Mouse (Mus musculus): ENCODE data around the gene Tbc1d10c.

The Tbc1d10c gene

DNA sequence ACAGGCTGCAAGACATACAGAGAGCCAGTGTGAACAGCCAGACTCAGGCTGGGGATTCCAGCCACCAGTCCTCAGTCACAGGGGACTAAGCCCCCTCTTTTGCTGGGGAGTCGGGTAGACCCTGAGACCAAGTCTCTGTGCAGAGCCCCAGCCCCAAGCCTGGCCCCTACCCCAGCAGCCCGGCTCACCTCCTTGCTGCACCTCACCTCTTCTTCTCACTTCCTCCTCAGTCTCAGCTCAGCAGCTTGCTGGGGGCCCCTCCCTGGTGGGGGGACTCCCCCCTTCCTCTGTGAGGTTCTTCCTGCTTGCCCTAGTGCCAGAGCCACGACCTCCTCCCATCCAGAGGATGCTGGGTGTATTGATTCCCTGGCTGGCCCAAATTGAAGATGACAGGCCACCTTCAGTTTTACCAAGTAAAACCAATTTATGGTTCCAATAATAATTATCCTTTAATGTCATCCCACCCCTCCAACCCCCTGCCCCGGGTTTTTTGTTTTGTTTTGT is at the start of gene Tbc1d10c:
Gene Tbc1d10c (minus strand): TSS at position 454 of the 504 bp plus-strand sequence.
- peak; percentile 60 for DNase-seq (ENCODE audit: low spot score)

- DNase-seq (ENCODE audit: low spot score): no peak
Measured at GRCm38 (mm10) chr19:4240247-4240668, 49.2 kb upstream of the Tbc1d10c start.

GRCm38 (mm10) chr19:4234548-4234947 is 43.5 kb upstream of the Tbc1d10c start:
- no peak for DNase-seq (ENCODE audit: low spot score)

DNA sequence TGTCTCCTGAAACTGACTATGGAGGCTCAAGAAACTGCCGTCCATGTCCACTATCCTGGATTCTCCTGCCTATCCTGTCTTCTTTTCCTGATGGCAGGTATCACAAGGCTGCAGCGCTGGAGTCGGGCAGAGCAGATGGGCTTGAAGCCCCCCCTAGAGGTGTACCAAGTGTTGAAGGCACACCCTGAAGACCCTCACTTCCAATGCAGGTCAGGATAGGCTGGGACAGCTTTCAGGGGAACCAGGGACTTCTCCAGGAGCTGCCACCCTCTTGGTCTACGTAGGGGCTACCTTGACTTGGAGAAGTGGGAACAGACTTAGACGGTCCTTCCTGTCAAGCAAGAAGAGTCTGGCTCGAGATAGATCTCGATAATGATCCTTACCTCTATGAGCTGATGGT is 41.6 kb upstream of the Tbc1d10c start:
- no peak for DNase-seq (ENCODE audit: low spot score)

DNA sequence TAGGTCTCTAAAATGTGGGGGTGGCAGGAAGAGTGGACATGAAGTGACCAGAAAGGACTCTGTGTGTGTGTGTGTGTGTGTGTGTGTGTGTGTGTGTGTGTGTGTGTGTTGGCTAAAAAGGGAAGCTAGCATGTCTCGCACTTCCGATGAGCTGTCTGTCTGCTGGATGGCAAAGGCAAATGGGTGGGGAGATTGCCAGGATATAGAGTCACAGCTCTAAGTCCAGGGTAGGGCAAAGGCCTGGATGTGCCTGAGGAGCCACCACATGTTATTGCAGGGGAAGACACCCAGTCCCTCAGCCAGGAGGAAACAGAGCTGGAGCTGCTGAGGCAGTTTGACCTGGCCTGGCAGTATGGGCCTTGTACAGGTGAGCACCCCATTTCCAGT is 41.1 kb upstream of the Tbc1d10c start:
- DNase-seq (ENCODE audit: low spot score): no peak

- peak; percentile 88 for DNase-seq (ENCODE audit: low spot score)
Measured at GRCm38 (mm10) chr19:4231253-4232185, 40.4 kb upstream of the Tbc1d10c start, which contains the start of gene Pold4. Gene Pold4 (plus strand): TSS chr19:4231899.

DNA sequence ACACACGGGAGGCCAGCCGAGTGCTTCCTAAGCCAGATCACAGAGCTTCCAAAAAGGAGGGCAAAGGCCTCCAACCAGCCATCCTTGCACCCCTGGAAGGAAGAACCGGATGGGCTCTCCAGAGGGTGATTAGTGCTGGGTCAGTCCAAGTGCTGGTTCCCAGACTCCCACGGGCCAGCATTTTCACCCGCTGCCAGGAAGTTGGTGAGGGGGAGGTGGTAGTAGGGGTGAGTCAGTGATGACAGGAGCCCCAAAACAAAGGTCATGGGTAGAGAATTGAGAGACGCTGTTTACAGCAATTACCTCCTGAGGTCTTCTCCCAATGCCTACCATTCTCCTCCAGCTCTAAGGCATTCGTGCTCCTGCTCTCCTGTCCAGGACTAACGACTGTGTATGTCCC is 39.3 kb upstream of the Tbc1d10c start:
- no peak for DNase-seq (ENCODE audit: low spot score)

GRCm38 (mm10) chr19:4229451-4230076 is 38.5 kb upstream of the Tbc1d10c start:
- DNase-seq (ENCODE audit: low spot score): no peak

DNA sequence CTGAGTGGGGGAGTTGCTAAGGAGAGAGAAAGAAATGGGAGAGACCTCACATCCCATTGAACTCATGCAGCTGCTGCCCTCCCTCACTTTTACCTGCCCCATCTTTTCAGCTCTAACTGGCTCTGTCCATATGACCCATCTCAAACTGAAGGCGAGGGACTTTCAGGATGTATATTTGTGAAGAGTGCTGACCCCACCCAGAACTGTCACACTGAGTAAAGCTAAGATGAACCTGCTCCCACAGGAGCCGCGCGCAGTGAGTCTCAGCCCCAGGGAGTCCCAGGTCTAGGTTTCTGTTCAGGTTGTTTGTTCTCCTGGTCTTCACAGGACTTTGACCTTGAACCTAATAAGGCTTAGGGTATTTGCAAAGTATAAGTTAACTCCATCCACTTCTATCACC is 37.8 kb upstream of the Tbc1d10c start:
- no peak for DNase-seq (ENCODE audit: low spot score)

GRCm38 (mm10) chr19:4227894-4228678 is 37.0 kb upstream of the Tbc1d10c start:
- peak; percentile 40 for DNase-seq (ENCODE audit: low spot score)

DNA sequence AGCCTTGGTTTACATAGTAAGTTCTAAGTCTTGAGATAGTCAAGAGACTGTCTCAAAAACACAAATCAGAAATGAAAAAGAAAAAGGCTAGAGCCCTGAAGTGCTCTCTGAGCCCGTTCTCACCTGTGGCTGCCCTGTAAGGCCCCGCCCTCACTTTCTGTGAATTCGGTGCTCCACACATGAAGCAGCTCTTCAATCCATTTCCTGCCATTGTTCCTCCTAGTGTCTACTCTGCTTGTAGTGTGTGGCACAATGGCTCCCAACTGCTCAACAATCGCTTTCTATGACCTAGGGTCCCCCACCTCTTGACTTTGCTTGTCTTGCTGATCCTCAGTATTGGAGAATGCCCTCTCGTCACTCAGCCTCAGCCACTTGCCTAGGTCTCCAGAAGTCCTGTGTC is 36.4 kb upstream of the Tbc1d10c start:
- DNase-seq (ENCODE audit: low spot score): no peak

GRCm38 (mm10) chr19:4226779-4227178 is 35.7 kb upstream of the Tbc1d10c start:
- no peak for DNase-seq (ENCODE audit: low spot score)

DNA sequence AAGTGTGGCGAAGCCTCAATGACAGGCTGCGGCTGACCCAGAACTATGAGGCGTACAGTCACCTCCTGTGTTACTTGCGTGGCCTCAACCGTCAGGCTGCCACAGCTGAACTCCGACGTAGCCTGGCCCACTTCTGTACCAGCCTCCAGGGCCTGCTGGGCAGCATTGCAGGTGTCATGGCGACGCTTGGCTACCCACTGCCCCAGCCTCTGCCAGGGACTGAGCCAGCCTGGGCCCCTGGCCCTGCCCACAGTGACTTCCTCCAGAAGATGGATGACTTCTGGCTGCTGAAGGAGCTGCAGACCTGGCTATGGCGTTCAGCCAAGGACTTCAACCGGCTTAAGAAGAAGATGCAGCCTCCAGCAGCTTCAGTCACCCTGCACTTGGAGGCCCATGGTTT is 31.1 kb upstream of the Tbc1d10c start:
- DNase-seq (ENCODE audit: low spot score): no peak

GRCm38 (mm10) chr19:4220957-4221743 is 30.1 kb upstream of the Tbc1d10c start:
- DNase-seq (ENCODE audit: low spot score): no peak

- no peak for DNase-seq (ENCODE audit: low spot score)
Measured at GRCm38 (mm10) chr19:4220416-4220815, 29.3 kb upstream of the Tbc1d10c start.

- DNase-seq (ENCODE audit: low spot score): no peak
Measured at GRCm38 (mm10) chr19:4219943-4220342, 28.9 kb upstream of the Tbc1d10c start.

DNA sequence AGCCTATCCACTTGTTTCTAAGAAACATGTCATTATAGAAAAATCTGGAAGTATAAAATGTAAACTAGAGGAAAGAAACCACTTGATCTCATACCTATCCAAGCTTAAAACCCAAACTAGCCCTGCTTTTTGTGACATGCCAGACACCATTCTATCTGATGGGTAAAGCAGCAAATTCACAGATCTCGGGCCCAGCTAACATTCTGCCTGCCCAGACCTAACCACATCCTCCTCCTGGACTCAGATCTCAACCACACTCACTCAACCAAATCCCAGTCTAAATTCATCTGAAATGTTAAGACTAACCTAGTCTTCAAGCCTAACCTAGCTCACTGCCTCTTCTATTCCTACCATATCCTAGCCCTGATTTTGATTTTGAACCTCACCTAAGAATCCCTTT is 27.7 kb upstream of the Tbc1d10c start:
- DNase-seq (ENCODE audit: low spot score): no peak

DNA sequence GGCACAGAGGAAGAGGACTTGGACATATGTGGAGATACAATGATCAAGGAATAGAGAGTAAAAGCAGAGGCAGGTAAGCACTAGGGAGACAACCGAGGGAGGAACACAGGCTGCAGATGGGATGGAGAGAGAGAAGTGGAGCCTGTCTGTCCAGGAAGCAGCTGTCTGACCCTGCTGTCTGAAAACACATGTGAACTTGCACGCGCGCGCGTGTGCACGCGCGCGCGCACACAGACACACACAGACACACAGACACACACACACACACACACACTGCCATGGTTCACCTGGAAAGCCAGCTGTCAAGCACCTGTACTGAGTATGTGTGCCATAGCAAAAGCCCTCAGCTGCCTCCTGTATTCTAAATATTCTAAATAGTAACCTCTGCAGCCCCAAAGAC is 27.2 kb upstream of the Tbc1d10c start:
- no peak for DNase-seq (ENCODE audit: low spot score)

DNA sequence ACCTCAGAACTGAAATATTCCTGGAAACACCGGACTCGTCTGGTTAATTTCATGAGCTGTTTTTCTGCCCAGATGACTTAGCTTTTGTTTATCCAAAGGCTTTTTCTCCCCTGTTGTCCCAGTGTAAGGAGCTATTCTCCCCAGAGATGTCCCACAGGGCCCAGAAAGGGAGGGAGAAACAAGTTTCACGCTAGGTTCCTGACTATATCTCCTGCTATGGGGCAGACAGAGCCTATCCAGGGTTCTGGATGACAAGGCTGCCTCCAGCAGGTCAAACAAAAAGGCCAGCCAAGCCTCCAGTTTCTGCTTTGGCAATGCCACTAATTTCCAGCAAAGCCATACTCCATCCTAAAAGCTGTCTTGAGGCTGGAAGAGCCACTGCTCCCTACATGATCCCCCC is 26.8 kb upstream of the Tbc1d10c start:
- no peak for DNase-seq (ENCODE audit: low spot score)

- DNase-seq (ENCODE audit: low spot score): no peak
Measured at GRCm38 (mm10) chr19:4217140-4217539, 26.1 kb upstream of the Tbc1d10c start.

DNA sequence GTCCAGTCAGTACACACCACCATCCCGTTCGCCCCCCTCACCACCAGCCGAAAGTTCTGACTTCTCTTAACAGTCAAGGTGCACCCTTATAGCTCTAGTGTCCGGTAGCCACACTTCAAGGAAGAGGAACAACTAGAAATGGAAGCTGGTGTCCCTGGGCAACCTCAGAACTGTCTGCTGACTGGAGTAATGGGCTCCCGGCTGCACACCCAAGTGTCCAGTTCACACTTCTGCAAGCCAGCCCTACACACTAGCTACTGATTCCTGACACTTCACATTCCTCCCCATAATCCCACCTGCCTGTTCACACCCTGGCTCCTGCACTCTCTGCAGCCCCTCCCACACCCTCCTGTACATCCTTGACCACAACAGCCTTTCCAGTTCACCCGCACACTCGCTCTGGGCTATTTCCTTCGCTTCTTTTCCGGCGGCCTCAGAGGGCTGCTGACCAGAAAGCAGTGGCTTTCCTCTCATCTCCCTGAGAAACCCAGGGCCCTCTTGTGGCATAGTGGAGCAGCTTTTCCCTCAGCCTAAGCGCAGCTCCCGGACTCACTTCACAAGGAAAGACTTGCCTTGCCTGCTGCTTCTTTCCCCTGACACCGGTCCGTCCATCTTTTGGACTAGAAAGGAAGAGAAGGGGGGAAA is 25.1 kb upstream of the Tbc1d10c start:
- no peak for DNase-seq (ENCODE audit: low spot score)
